Mouse (Mus musculus): ENCODE data around the gene Gm884. TPM values are rescaled to one million over a fixed set of nuclear protein-coding genes. Genes with fewer than 3 reads are reported as not detected.

Gene Gm884
- not detected in 2 replicates for total RNA-seq (2012; rRNA removed)
- not detected for polyA plus RNA-seq (2012; ENCODE audit: insufficient read depth in 1 of 2, insufficient read length in 2 of 2, low read depth in 1 of 2, low replicate concordance in 2 of 2, missing spikeins in 1 of 2)

- no peak for DNase-seq (ENCODE audit: low read depth, low spot score)
- H3K36me3 ChIP-seq (ENCODE audit: control insufficient read depth in 1 of 2, insufficient read depth in 2 of 2, low read length in 2 of 2) = no peaks in the 10 kb centered on the region
- no peaks in the 10 kb centered on the region for H3K79me2 ChIP-seq (ENCODE audit: control insufficient read depth, insufficient read depth, low read length, poor library complexity)
- TF ChIP-seq POLR2AphosphoS5 (IDR thresholded peaks at IDR 0.05; ENCODE audit: borderline replicate concordance, low read depth, low read length) (no peak), CTCF (IDR thresholded peaks at IDR 0.05 in 2 of 3, conservative IDR thresholded peaks at IDR 0.05 in 1 of 3; ENCODE audit: control insufficient read depth in 1 of 3, insufficient read depth in 1 of 3, low read depth in 2 of 3, low read length in 3 of 3, poor library complexity in 1 of 3, severe bottlenecking in 1 of 3) (no peak), UBTF (IDR thresholded peaks at IDR 0.05; ENCODE audit: borderline replicate concordance, insufficient read depth, low read depth, low read length) (no peak), HCFC1 (IDR thresholded peaks at IDR 0.05; ENCODE audit: low read depth, low read length) (no peak), EP300 (IDR thresholded peaks at IDR 0.05; ENCODE audit: low read depth in 1 of 2, low read length in 2 of 2) (no peak), TCF12 (IDR thresholded peaks at IDR 0.05; ENCODE audit: low read depth, low read length) (no peak), E2F4 (IDR thresholded peaks at IDR 0.05; ENCODE audit: borderline replicate concordance, low read depth, low read length) (no peak), ELF1 (IDR thresholded peaks at IDR 0.05; ENCODE audit: low read depth, low read length) (no peak), MXI1 (IDR thresholded peaks at IDR 0.05; ENCODE audit: low read depth, low read length) (no peak), RAD21 (IDR thresholded peaks at IDR 0.05; ENCODE audit: low read depth, low read length) (no peak), MYC (IDR thresholded peaks at IDR 0.05; ENCODE audit: low read depth, low read length) (no peak)
- H3K4me1 ChIP-seq (ENCODE audit: control insufficient read depth in 1 of 2, insufficient read depth in 2 of 2, low read length in 2 of 2) = no peaks in the 10 kb centered on the region
- no peaks in the 10 kb centered on the region for H3K9me3 ChIP-seq (replicated peaks; ENCODE audit: insufficient read depth, low read length)
- H3K9ac ChIP-seq (ENCODE audit: control insufficient read depth, low read depth, low read length, poor library complexity, severe bottlenecking) = no peak within 1 kb of the TSS
- H3K27me3 ChIP-seq (ENCODE audit: control insufficient read depth in 1 of 2, insufficient read depth in 2 of 2, low read length in 2 of 2) = peaks cover 10 to 22% of the 10 kb centered on the region in 2 experiments
- no peak within 1 kb of the TSS for H3K27ac ChIP-seq (ENCODE audit: control insufficient read depth, low read depth, low read length)
- no peak within 1 kb of the TSS for H3K4me3 ChIP-seq (ENCODE audit: control insufficient read depth in 1 of 2, insufficient read depth in 1 of 2, low read depth in 2 of 2, low read length in 2 of 2)
Measured at GRCm38 (mm10) chr11:103621040-103621439, at the start of gene Gm884. Gm884 (minus strand) TSS chr11:103621140.

- TF ChIP-seq SMC3 (IDR thresholded peaks at IDR 0.05; ENCODE audit: low read depth, low read length) = no peak
- TF ChIP-seq ETS1 (IDR thresholded peaks at IDR 0.05; ENCODE audit: low read depth, low read length) = no peak
- TF ChIP-seq UBTF (IDR thresholded peaks at IDR 0.05; ENCODE audit: borderline replicate concordance, insufficient read depth, low read depth, low read length) = no peak
- TF ChIP-seq ZKSCAN1 (IDR thresholded peaks at IDR 0.05; ENCODE audit: low read depth, low read length) = no peak
- TF ChIP-seq KAT2A (conservative IDR thresholded peaks at IDR 0.05; ENCODE audit: low read depth, low read length) = no peak
- TF ChIP-seq MEF2A (IDR thresholded peaks at IDR 0.05; ENCODE audit: extremely low read depth, insufficient replicate concordance, low read depth, low read length, poor library complexity, severe bottlenecking) = no peak
- no peak for TF ChIP-seq RCOR1 (IDR thresholded peaks at IDR 0.05; ENCODE audit: low read depth, low read length)
- TF ChIP-seq ZC3H11A (IDR thresholded peaks at IDR 0.05; ENCODE audit: low read depth, low read length) = no peak
- no peaks in the 10 kb centered on the region for H3K36me3 ChIP-seq (ENCODE audit: control insufficient read depth in 1 of 2, insufficient read depth in 2 of 2, low read length in 2 of 2)
- no peaks in the 10 kb centered on the region for H3K9me3 ChIP-seq (replicated peaks; ENCODE audit: insufficient read depth, low read length)
- H3K27ac ChIP-seq (ENCODE audit: control insufficient read depth, low read depth, low read length) = no peak overlapping the region
- no peak overlapping the region for H3K4me3 ChIP-seq (ENCODE audit: control insufficient read depth in 1 of 2, insufficient read depth in 1 of 2, low read depth in 2 of 2, low read length in 2 of 2)
- H3K4me1 ChIP-seq (ENCODE audit: control insufficient read depth in 1 of 2, insufficient read depth in 2 of 2, low read length in 2 of 2) = no peaks in the 10 kb centered on the region
- no peaks in the 10 kb centered on the region for H3K27me3 ChIP-seq (ENCODE audit: control insufficient read depth in 1 of 2, insufficient read depth in 2 of 2, low read length in 2 of 2)
- H3K79me2 ChIP-seq (ENCODE audit: control insufficient read depth, insufficient read depth, low read length, poor library complexity) = no peaks in the 10 kb centered on the region
- no peak for DNase-seq (ENCODE audit: low read depth, low spot score)
- no peak overlapping the region for H3K9ac ChIP-seq (ENCODE audit: control insufficient read depth, low read depth, low read length, poor library complexity, severe bottlenecking)
Measured at GRCm38 (mm10) chr11:103666907-103667426, 46.0 kb upstream of the Gm884 start.
